Mouse (Mus musculus) c-Kit-positive CD71-positive TER-119-positive erythroid progenitor cells, embryonic 14.5 days (primary cell): ENCODE measurements around the gene Rps17.

Experiments used
- DNase-seq: peaks from one replicate; pipeline ENCODE4 v3.0.0-alpha.2; 2013; ENCODE audit warnings: low spot score

Gene Rps17

GRCm38 (mm10) chr7:81331851-81332250, 13.2 kb downstream of the Rps17 start:
- no peak for DNase-seq

DNA sequence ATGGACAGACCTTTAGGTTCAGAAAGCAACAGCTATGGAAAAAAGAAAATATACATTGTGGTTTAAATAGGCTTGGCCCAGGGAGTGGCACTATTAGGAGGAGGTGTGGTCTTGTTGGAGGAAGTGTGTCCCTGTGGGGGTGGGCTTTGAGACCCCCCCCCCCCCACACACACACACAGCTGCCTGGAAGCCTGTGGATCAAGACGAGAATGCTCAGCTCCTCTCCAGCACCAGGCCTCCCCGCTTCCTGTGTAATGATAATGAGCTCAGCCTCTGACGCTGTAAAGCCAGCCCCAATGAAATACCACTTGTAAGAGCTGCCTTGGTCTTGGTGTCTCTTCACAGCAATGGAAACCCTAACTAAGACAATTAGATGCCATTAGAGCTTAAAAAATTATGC, 14.3 kb downstream of the Rps17 start:
- DNase-seq: no peak

- DNase-seq: no peak
Observed at GRCm38 (mm10) chr7:81327661-81328060, 17.4 kb downstream of the Rps17 start.

DNA sequence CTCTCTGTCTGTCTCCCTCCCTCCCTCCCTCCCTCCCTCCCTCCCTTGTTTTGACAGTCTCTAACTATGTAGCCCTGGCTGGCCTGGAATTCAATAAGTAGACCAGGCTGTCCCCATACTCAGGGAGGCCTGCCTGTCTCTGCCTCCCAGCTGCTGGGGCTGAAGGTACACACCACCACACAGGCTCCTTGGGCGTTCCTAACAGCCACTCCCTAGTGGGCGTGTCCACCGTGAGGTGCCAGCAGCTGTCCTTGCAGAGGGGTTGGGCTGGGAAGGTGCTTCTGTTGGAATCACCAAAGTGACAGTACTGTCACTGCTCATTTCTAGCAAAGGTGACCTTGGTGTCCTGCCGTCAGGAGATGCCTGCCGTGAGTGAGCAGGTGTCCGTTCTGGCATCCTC, 18.2 kb downstream of the Rps17 start:
- no peak for DNase-seq

GRCm38 (mm10) chr7:81326043-81326442, 19.0 kb downstream of the Rps17 start:
- DNase-seq: no peak

- DNase-seq: no peak
Observed at GRCm38 (mm10) chr7:81321776-81322175, 23.3 kb downstream of the Rps17 start.

GRCm38 (mm10) chr7:81319749-81320148, 25.3 kb downstream of the Rps17 start:
- no peak for DNase-seq

DNA sequence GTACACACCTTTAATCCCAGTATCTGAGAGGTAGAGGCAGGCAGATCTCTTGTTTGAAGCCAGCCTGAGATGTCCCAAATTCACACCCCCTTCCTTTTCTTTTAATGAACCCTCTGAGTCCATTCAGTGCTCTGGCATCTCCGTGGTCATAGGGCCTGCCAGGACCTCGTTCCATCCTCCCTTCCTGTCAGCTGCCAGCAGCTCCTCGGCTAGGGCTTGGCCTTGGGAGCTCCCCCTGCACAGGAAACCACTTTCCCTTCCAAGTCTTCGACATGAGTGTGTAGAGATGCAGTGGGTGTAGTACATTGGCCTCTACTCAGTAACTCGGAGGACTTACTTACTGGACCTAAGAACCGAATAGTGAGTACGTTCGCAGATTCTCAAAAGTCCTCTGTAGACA, 29.5 kb downstream of the Rps17 start:
- DNase-seq: no peak

GRCm38 (mm10) chr7:81311581-81311980, 33.5 kb downstream of the Rps17 start:
- no peak for DNase-seq

DNA sequence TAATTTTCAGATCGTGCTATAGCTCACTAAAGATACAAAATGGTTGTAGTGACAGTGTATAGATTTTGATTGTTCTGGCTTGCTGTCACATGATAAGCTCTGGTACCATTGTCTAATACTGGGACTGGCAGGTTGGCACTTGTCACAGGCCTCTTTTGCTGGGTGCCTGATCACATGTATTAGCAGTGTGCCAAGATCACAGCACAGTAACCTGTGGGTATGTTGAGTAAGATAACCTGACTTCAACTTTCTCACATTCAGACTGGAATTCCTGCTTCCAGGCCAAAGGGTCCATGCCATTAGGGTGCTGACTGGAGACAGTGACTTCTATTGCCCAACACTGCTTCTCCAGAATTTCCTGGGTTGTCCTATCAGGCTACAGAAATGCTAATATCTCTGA, 33.9 kb downstream of the Rps17 start:
- no peak for DNase-seq

DNA sequence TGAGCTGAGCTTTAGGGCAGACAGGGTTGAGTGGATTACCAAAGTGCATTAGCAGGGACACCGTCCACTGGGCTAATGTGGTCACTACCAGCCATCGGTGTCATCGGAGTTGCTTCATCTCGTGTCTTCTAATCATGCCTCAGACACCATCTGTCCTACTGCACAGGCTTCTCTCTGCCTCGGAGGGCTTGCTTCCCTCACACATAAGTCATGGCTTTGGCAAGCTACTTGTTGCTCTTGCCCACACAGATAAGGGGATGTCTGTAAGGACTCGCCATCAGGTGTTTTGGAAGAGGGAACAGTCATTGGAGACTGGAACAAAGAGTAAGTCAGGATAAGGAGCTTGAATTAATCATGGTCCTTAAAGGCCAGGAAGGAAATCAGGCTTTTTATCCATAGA, 35.8 kb downstream of the Rps17 start:
- no peak for DNase-seq

- no peak for DNase-seq
Observed at GRCm38 (mm10) chr7:81307735-81308134, 37.3 kb downstream of the Rps17 start.

DNA sequence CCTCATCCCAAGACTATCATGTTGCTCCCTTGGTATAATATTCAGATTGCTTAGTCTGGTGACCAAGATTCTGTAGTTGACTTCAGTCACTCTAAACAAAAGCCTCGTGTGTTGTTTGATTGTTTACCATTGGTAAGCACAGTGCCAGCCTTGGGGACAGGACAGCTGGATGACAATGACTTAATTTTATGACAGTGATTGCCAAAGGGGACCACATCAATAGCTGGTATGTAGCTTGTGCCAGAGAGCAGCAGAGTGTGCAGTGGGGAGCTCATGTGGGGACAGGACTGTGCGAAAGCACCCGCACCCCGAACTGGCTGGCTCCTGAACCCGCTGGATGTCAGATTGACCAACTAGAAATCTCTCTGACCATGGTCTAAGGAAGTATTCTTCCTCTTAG, 40.4 kb downstream of the Rps17 start:
- no peak for DNase-seq

- DNase-seq: no peak
Observed at GRCm38 (mm10) chr7:81304100-81304499, 41.0 kb downstream of the Rps17 start.

DNA sequence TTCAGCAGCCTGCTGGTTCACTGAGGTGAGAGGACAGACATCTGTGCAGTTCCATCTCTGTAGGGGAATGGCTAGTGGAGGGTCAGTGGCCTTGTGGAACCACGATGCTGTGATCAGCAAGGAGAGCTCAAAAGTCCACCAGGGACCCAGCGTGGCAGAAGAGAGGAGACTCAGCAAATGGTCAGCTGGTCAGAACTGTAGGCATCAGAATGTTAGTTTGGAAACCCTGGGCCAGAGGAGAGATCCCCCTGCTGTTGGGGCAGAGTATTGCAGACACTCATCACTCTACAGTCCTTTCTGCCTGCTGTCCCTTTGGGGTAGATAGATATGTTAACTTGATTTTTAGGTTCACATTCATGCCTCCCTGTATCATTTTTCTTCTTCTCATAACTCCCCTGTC, 41.4 kb downstream of the Rps17 start:
- DNase-seq: peak; percentile 9

GRCm38 (mm10) chr7:81301323-81301722, 43.7 kb downstream of the Rps17 start:
- no peak for DNase-seq

DNA sequence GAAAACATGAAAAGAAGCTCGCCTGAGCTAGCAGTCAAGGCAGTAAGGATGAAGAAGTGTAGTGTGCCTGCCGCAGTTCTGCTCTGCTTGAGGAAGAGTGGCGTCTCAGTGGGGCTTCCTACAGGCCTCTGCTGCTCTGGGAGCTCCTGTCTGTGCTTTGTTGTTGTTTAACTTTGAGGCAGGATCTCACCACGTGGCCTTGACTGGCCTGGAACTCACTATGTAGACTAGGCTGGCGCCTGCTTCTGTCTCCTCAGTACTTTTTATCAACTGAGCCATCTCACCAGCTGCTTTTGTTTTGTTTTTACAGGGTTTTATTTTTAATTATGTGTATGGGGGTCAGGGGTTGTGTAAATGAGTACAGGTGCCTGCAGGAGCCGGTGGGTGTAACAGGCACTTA, 46.8 kb downstream of the Rps17 start:
- no peak for DNase-seq

DNA sequence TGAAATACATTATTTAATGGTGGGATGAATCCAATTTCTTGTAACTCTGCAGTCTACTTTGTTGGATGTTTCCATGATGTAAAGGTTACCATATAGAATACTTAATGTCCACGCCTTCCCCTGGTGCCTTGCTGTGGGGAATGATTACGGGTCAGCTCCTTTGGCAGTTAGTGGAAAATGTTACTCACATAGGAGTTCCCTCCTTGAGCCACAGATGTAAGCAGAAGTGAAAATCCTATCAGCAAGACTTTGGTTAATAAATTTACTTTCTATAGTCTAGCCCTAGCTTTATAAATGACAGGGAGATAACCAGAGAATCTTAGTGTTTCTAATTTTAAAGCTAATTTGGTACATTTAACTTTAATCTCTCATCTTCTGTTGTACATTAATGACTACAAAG, 49.9 kb downstream of the Rps17 start:
- DNase-seq: no peak
